Mouse (Mus musculus): ENCODE results near the gene Mageh1. TPM values are rescaled to one million over a fixed set of nuclear protein-coding genes. Genes with fewer than 3 reads are reported as not detected.

The Mageh1 gene
- 16.1 TPM for polyA plus RNA-seq (2014; fragmentation: Illumina TruSeq; extraction: RNeasy Lipid Tissue Mini Kit (QIAGEN cat#74804); ENCODE audit: low read depth, low replicate concordance)

GRCm38 (mm10) chrX:153037087-153037971 is at the start of gene Mageh1:
Gene Mageh1 (minus strand): TSS chrX:153037575.

DNA sequence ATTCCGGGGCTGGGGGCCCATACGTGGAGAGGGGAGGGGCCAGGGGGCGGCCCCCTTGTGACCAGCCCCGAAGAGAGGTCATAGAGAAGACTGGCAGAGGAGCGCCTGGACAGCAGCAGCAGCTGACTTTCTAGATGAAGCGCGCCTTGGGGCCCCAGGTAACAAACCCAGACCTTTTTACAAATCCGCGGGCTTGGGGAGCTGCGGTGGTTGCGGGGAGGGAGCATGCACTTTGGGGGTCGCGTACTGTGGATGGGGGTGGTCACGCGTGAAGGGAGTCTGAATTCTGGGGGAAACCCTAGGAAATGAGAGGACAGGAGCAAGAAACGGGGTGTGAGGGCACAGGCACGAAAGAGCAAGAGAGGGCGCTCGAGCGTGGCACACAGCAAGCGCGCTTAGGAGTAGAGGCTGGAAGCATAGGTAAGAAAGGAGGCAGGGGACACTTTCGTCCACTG is 31.0 kb downstream of the Mageh1 start, which contains the start of gene Usp51:
TSS of gene Usp51 (plus strand) at position 83 of the 455 bp plus-strand sequence.

Other genes starting within 250 kb of the Mageh1 start
- gene Usp51, start 31.1 kb downstream of the Mageh1 start, polyA plus RNA-seq (2014; fragmentation: Illumina TruSeq; extraction: RNeasy Lipid Tissue Mini Kit (QIAGEN cat#74804); ENCODE audit: low read depth, low replicate concordance), result not detected
- not detected for gene Foxr2, start 81.2 kb upstream of the Mageh1 start, polyA plus RNA-seq (2014; fragmentation: Illumina TruSeq; extraction: RNeasy Lipid Tissue Mini Kit (QIAGEN cat#74804); ENCODE audit: low read depth, low replicate concordance)
- gene Rragb, start 102.4 kb upstream of the Mageh1 start, polyA plus RNA-seq (2014; fragmentation: Illumina TruSeq; extraction: RNeasy Lipid Tissue Mini Kit (QIAGEN cat#74804); ENCODE audit: low read depth, low replicate concordance), result 7.6 TPM
- 0.81 TPM for gene Klf8, start 199.9 kb upstream of the Mageh1 start, polyA plus RNA-seq (2014; fragmentation: Illumina TruSeq; extraction: RNeasy Lipid Tissue Mini Kit (QIAGEN cat#74804); ENCODE audit: low read depth, low replicate concordance)